Mouse (Mus musculus) bone marrow macrophage, adult 2 months (primary cell): ENCODE data around the gene Pim2. TPM values are rescaled to one million over a fixed set of nuclear protein-coding genes. Genes with fewer than 3 reads are reported as not detected.
A peak's percentile ranks its signal among the peaks of the same experiment; 100 is the strongest.
"Not testable (repeated sequence)": the region's sequence is repeated elsewhere in the genome, so short reads cannot be mapped to it uniquely, and the experiment has no call there.

Experiments
- H3K27ac ChIP-seq: 2 replicates; pipeline ENCODE4 v1.5.1; 2012; ENCODE audit warnings: low read depth, low read length; ENCODE audit not compliant: insufficient read depth
- H3K4me1 ChIP-seq: 2 replicates; pipeline ENCODE4 v1.6.1; 2012; ENCODE audit warnings: low read length; ENCODE audit not compliant: control insufficient read depth, insufficient read depth
- H3K4me3 ChIP-seq: 2 replicates; pipeline ENCODE4 v1.5.1; 2012; ENCODE audit warnings: mild to moderate bottlenecking, low read length, moderate library complexity; ENCODE audit not compliant: insufficient read depth
- CTCF ChIP-seq: IDR thresholded peaks from 2 replicates; pipeline ENCODE4 v1.5.1; 2012; ENCODE audit warnings: low read depth, mild to moderate bottlenecking, low read length, moderate library complexity
- POLR2A ChIP-seq: IDR thresholded peaks from 2 replicates; pipeline ENCODE4 v1.6.1; 2012; ENCODE audit warnings: mild to moderate bottlenecking, low read depth, low read length, borderline replicate concordance
- polyA plus RNA-seq: library from polyadenylated mRNA; stranded (reverse); fragments of >200 nt; gene quantifications from 2 replicates; pipeline ENCODE4 v1.2.4, GENCODE M21; 2012; ENCODE audit not compliant: missing spikeins, insufficient read depth, insufficient read length

Gene Pim2
- polyA plus RNA-seq, 1 experiment: 8.6 TPM

DNA sequence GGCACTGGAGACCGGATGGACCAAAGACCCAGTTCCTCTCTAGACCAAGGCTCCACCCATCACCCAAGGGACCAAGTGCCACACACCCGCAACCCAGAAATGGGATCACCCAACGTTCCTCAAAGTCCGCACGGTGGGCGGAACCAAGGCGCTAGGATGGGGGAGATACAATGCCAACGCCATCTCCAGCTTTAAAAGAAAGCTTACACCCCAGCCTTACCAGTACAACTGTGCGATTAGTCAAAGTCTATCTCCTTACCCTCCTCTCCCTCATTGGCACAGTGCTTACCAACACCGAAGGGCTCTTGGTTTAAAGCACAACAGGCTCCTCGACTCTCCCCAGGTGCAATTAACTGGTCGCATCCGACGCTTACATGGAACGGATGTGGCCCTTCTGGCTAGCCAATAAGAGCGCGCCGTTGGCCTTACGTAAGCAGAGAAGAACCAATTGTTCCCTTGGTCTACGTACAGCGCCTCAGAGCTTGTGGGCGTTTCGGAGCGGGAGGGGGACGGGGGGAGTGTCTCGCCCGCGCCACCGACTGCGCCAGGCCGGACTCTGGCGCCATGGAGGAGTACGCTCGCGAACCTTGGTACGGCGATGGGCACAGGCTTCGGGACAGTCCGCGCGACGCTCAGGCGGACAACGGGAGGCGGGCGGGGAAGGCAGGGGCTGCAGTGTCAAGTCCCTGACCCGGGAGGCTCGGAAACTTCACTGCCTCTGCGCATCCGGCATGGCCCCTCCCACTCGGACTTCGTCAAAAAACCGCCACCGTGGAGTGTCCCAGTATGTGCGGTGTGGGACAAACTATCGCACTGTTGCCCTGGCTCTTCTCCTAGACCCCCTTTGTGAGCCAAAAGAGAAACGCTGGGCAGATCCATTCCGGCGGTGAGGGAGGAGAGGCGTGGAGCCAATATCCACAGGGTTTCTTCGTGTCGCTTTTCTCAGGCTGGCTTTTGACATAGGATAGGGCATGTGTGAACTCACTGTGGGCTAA, 21.1 kb downstream of the Pim2 start, which contains the start of the genes Pqbp1 and Timm17b:
TSS of gene Pqbp1 (minus strand) at position 390 of the 995 bp plus-strand sequence.
TSS of gene Timm17b (plus strand) at position 478 of the 995 bp plus-strand sequence.
- peak within 1 kb of the TSS; percentile 83 for H3K4me3 ChIP-seq
- peak within 1 kb of the TSS; percentile 92 for H3K27ac ChIP-seq
- no peak for TF ChIP-seq CTCF
- H3K4me1 ChIP-seq: peaks cover 2% of the 10 kb centered on the region

DNA sequence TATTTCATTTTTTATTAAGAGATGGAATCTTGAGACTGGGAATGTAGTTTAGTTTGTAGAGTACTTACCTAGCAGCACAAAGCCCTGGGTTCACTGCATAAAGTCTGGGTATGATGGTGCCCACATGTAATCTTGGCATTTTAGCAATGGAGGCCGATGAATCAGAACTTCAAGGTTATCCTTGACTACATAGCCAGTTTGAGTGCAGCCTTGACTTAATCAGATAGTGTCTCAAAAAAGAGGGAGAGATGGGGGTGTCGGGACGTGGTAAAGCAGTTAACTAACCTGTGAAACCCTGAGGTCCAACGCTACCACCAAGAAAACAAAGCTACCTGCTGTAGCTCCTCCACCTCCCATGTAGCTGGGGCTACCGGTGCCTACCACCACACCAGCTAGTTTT, 26.4 kb downstream of the Pim2 start:
- TF ChIP-seq POLR2A (no peak), CTCF (no peak)
- H3K4me1 ChIP-seq: no peaks in the 10 kb centered on the region
- no peak overlapping the region for H3K27ac ChIP-seq
- H3K4me3 ChIP-seq: no peak overlapping the region

- H3K4me1 ChIP-seq: no peaks in the 10 kb centered on the region
- no peak for TF ChIP-seq CTCF
- no peak for TF ChIP-seq POLR2A
- no peak within 1 kb of the TSS for H3K27ac ChIP-seq
- no peak within 1 kb of the TSS for H3K4me3 ChIP-seq
Observed at GRCm38 (mm10) chrX:7907735-7908134, 29.7 kb downstream of the Pim2 start, which contains the start of gene Gm10491. Gene Gm10491 (minus strand): TSS chrX:7907835.

GRCm38 (mm10) chrX:7909242-7909641, 31.2 kb downstream of the Pim2 start, which contains the start of gene Gm10490:
Gene Gm10490 (plus strand): TSS chrX:7909542.
- H3K4me3 ChIP-seq, H3K27ac ChIP-seq, H3K4me1 ChIP-seq: not testable (repeated sequence)

GRCm38 (mm10) chrX:7910473-7910872, 32.4 kb downstream of the Pim2 start:
- TF ChIP-seq CTCF: no peak
- no peak for TF ChIP-seq POLR2A
- Histone ChIP-seq H3K27ac (no peak overlapping the region), H3K4me1 (no peaks in the 10 kb centered on the region), H3K4me3 (no peak overlapping the region)

DNA sequence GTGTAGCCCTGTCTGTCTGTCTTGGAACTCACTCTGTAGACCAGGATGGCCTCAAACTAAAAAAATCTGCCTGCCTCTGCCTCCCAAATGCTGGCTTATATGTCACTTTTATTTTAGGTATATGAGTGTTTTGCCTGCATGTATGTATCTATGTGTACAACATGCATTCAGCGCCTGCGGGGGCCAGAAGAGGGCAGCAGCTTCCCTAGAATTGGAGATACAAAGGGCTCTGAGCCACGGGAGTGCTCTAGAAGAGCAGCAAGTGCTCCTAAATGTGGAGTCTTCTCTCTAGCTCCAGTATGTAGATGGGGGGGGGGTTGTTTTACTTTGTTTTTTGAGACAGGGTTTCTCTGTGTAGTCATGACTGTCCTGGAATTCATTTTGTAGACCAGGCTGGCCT, 37.6 kb downstream of the Pim2 start:
- not testable (repeated sequence) for H3K27ac ChIP-seq, H3K4me1 ChIP-seq, H3K4me3 ChIP-seq

- H3K27ac ChIP-seq, H3K4me1 ChIP-seq, H3K4me3 ChIP-seq: not testable (repeated sequence)
Observed at GRCm38 (mm10) chrX:7917960-7918359, 39.9 kb downstream of the Pim2 start.

DNA sequence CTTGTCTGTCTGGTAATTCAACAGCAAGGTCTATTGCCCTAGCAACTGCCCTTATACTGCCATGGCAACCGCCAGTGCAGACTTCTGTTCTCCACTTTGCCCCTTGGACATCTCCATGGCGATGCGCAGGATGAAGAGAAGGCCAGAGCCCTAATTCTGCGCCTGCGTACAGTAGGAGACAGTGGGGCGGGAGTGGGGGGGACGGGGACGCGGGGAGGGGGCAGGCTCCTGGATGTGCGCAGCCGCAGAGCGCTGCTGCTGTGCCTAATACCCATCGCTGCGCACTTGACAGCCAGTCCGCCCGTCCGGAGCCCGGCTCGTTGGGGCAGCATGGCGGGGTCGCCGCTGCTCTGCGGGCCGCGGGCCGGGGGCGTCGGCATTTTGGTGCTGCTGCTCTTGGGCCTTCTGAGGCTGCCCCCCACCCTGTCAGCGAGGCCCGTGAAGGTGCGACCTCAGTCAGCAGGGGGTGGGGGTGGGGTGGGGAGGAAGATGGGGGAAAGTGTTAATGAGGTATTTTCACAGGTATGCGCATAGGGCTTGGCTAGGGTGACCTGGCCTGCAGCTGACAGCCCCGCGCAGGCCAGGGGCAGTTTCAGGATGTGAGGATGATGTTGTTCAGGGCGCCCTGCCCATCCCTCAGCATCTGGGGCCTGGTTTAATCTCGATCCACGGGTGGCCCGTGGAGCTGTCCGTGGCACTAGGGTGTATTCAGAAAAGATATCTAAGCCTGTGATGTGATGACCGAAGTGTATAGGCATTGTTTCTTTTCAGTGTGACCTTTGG, 41.7 kb downstream of the Pim2 start, which contains the start of gene Pcsk1n:
TSS of gene Pcsk1n (plus strand) at position 222 of the 783 bp plus-strand sequence.
- H3K4me3 ChIP-seq: no peak within 1 kb of the TSS
- H3K27ac ChIP-seq: no peak within 1 kb of the TSS
- no peaks in the 10 kb centered on the region for H3K4me1 ChIP-seq
- no peak for TF ChIP-seq POLR2A
- TF ChIP-seq CTCF: no peak

- TF ChIP-seq POLR2A: no peak
- no peak for TF ChIP-seq CTCF
- Histone ChIP-seq H3K27ac (no peak overlapping the region), H3K4me1 (no peaks in the 10 kb centered on the region), H3K4me3 (peak overlapping the region; percentile 28)
Observed at GRCm38 (mm10) chrX:7922032-7922431, 44.0 kb downstream of the Pim2 start.

- TF ChIP-seq POLR2A (no peak), CTCF (no peak)
- H3K27ac ChIP-seq: no peak overlapping the region
- no peak overlapping the region for H3K4me3 ChIP-seq
- no peaks in the 10 kb centered on the region for H3K4me1 ChIP-seq
Observed at GRCm38 (mm10) chrX:7926266-7926665, 48.2 kb downstream of the Pim2 start.
